Mouse (Mus musculus): ENCODE results near the gene Skiv2l. TPM values are rescaled to one million over a fixed set of nuclear protein-coding genes. Genes with fewer than 3 reads are reported as not detected.

The Skiv2l gene
- total and polyA plus RNA-seq, 2 experiments from 2014 or later = 18.7 to 40.3 TPM

DNA sequence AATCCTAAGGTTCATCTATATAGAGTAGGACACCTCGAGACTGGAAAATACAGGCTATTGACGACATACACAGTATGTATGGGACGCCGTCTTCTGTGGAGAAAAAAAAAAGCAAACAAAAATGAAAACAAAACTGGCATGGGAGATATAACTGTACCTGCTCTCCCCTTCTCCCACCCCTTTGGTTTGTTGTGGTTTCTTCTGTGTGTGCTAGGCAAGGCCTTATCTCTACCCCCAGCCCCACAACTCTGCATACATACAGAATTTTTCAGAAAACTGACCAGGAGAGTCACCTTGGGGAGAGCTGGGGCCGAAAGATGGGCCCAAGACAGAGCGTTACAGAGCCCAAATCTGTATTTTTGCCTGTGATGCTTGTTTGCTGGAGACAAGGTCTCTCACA is 34.7 kb upstream of the Skiv2l start:
- DNase-seq (ENCODE audit: low spot score) (no peak), ATAC-seq (ENCODE audit: insufficient read depth, low read depth) (no peak)
- no peak overlapping the region for H3K9ac ChIP-seq (replicated peaks; ENCODE audit: low read depth, low read length)
- no peaks in the 10 kb centered on the region for H3K9me3 ChIP-seq (replicated peaks; ENCODE audit: control insufficient read depth, low read length)
- TF ChIP-seq EP300 (IDR thresholded peaks at IDR 0.05; ENCODE audit: low read depth) (no peak), CTCF (IDR thresholded peaks at IDR 0.05; ENCODE audit: low read depth) (no peak)
- H3K4me3 ChIP-seq (ENCODE audit: low read depth, low read length) = no peak overlapping the region
- 82% methylated on average over 6 of the region's 6 CpGs for WGBS
- H3K4me2 ChIP-seq (ENCODE audit: low read depth, low read length) = no peak overlapping the region
- H3K27ac ChIP-seq (ENCODE audit: low read depth) = no peak overlapping the region
- H3K27me3 ChIP-seq (ENCODE audit: control insufficient read depth, insufficient read depth, low read length) = no peaks in the 10 kb centered on the region
- no peaks in the 10 kb centered on the region for H3K36me3 ChIP-seq (replicated peaks; ENCODE audit: control insufficient read depth, insufficient read depth, low read length)
- H3K4me1 ChIP-seq (ENCODE audit: control insufficient read depth, insufficient read depth) = no peaks in the 10 kb centered on the region

DNA sequence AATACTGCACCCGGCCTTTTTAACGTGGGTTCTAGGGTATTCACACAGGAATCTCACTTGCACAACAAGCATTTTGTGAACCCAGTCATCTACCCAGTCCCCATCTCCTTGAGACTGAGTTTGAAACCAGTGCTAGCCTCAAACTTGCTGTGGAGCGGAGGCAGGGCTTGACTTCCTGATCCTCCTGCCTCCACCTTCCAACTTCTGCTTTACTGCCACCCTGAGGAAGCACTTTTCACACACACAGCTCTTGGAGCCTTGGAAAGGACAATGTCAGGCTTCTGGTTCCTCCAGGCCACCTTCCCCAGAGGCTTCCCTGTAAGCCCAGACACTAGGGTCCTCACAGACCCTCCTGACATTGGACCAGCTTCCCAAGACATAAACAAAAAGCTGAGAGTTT is 33.3 kb upstream of the Skiv2l start:
- no peak for TF ChIP-seq CTCF (IDR thresholded peaks at IDR 0.05; ENCODE audit: low read depth)
- no peak for TF ChIP-seq EP300 (IDR thresholded peaks at IDR 0.05; ENCODE audit: low read depth)
- ATAC-seq (ENCODE audit: insufficient read depth, low read depth) (no peak), DNase-seq (ENCODE audit: low spot score) (no peak)
- Histone ChIP-seq H3K9me3 (replicated peaks; ENCODE audit: control insufficient read depth, low read length) (no peaks in the 10 kb centered on the region), H3K27ac (ENCODE audit: low read depth) (no peak overlapping the region), H3K4me2 (ENCODE audit: low read depth, low read length) (no peak overlapping the region), H3K4me1 (ENCODE audit: control insufficient read depth, insufficient read depth) (no peaks in the 10 kb centered on the region), H3K36me3 (replicated peaks; ENCODE audit: control insufficient read depth, insufficient read depth, low read length) (no peaks in the 10 kb centered on the region), H3K27me3 (ENCODE audit: control insufficient read depth, insufficient read depth, low read length) (no peaks in the 10 kb centered on the region), H3K4me3 (ENCODE audit: low read depth, low read length) (no peak overlapping the region), H3K9ac (replicated peaks; ENCODE audit: low read depth, low read length) (no peak overlapping the region)
- 60% methylated on average over 3 of the region's 3 CpGs for WGBS

DNA sequence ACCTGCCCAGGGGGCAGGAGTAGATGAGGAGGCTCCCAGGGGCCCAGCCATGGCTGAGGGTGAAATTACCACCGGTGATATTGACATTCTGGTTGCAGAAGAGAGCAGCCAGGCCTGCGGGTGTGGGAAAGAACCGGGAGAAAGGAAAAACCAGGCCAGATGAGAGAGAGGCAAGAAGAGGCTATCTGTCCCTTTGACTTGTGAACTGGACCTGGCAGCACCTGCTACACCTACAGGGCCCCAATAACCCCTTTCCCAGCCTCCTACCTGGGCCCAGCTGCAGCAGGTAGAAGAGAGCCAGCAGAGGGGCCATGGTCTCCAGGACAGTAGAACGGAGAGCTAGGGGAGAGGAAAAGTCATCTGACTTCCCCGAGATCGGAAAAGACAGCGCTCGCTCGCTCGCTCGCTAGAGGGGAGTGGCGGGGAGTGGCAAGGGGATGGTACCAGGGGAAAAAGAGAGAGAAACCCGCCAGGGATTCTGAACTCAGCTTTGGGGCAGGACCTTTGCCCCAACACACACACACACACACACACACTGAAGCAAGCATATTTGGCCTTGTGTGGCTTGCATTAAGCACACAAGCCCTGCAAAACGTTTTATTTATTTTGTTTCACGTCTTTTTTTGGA is 31.8 kb upstream of the Skiv2l start, which contains the start of gene Gm20547:
Gene Gm20547, minus strand, starts transcription at position 360 of the 628 bp plus-strand sequence.
- no peak within 1 kb of the TSS for H3K27ac ChIP-seq (ENCODE audit: low read depth)
- no peak within 1 kb of the TSS for H3K9ac ChIP-seq (replicated peaks; ENCODE audit: low read depth, low read length)
- H3K4me3 ChIP-seq (ENCODE audit: low read depth, low read length) = no peak within 1 kb of the TSS
- H3K4me1 ChIP-seq (ENCODE audit: control insufficient read depth, insufficient read depth) = no peaks in the 10 kb centered on the region
- TF ChIP-seq CTCF (IDR thresholded peaks at IDR 0.05; ENCODE audit: low read depth) (no peak), EP300 (IDR thresholded peaks at IDR 0.05; ENCODE audit: low read depth) (no peak)
- H3K9me3 ChIP-seq (replicated peaks; ENCODE audit: control insufficient read depth, low read length) = no peaks in the 10 kb centered on the region
- peak within 1 kb of the TSS; percentile 38 for H3K4me2 ChIP-seq (ENCODE audit: low read depth, low read length)
- DNase-seq (ENCODE audit: low spot score) (no peak), ATAC-seq (ENCODE audit: insufficient read depth, low read depth) (no peak)
- no peaks in the 10 kb centered on the region for H3K36me3 ChIP-seq (replicated peaks; ENCODE audit: control insufficient read depth, insufficient read depth, low read length)
- 12% methylated on average over 15 of the region's 15 CpGs for WGBS
- H3K27me3 ChIP-seq (ENCODE audit: control insufficient read depth, insufficient read depth, low read length) = no peaks in the 10 kb centered on the region

DNA sequence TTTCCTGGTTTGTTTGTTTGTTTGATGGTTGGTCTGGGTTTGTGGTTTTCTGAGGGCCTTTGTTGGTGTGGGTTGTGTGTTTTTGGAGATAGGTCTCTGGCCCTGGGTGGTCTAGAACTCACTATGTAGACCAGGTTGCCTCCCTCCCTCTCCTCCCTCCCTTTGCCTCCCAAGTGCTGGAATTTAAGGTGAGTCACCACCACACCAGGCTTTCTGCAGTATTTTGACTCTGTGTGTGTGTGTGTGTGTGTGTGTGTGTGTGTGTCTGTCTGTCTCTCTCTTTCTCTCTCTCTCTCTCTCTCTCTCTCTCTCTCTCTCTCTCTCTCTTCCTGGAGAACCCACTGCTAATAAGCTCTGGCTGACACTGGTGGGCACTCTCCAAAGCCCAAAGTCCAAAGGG is 31.2 kb upstream of the Skiv2l start:
- DNase-seq (ENCODE audit: low spot score) = no peak
- ATAC-seq (ENCODE audit: insufficient read depth, low read depth) = no peak

DNA sequence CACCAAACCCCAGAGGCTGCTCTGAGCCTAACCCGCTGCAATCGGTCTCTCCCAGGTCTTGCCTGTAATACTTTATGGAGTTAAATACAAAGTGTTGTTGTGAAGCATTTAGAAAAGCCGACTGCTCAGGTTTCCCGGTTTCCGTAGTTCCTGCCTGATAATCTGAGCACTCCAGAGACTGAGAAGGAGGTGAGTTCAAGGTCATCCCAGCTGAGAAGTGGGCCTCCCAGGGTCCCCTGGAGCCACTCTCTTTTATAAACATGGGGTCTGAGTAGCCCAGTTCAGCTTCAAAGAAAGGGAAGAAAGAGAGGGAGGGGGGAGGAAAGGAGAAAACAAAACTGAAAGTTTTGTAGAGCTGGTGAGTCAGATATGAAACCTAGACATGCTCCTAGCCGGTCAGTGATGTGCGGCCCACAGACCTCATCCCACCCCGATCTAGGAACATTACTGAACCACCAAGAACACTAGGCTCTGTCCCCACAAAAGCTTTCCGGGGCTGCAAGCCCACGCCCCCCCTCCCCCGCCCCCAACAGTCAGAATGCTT is 29.4 kb upstream of the Skiv2l start, which contains the start of gene Zbtb12:
Gene Zbtb12, plus strand, starts transcription at position 148 of the 544 bp plus-strand sequence.
- Histone ChIP-seq H3K9me3 (replicated peaks; ENCODE audit: control insufficient read depth, low read length) (no peaks in the 10 kb centered on the region), H3K9ac (replicated peaks; ENCODE audit: low read depth, low read length) (no peak within 1 kb of the TSS), H3K27me3 (ENCODE audit: control insufficient read depth, insufficient read depth, low read length) (no peaks in the 10 kb centered on the region), H3K36me3 (replicated peaks; ENCODE audit: control insufficient read depth, insufficient read depth, low read length) (no peaks in the 10 kb centered on the region), H3K4me2 (ENCODE audit: low read depth, low read length) (no peak within 1 kb of the TSS), H3K4me3 (ENCODE audit: low read depth, low read length) (no peak within 1 kb of the TSS), H3K4me1 (ENCODE audit: control insufficient read depth, insufficient read depth) (no peaks in the 10 kb centered on the region), H3K27ac (ENCODE audit: low read depth) (no peak within 1 kb of the TSS)
- DNase-seq (ENCODE audit: low spot score) = no peak
- no peak for ATAC-seq (ENCODE audit: insufficient read depth, low read depth)
- no peak for TF ChIP-seq CTCF (IDR thresholded peaks at IDR 0.05; ENCODE audit: low read depth)
- no peak for TF ChIP-seq EP300 (IDR thresholded peaks at IDR 0.05; ENCODE audit: low read depth)
- 51% methylated on average over 11 of the region's 11 CpGs for WGBS

More for the DNA sequence above, 31.2 kb upstream of the Skiv2l start:
- Histone ChIP-seq H3K9ac (replicated peaks; ENCODE audit: low read depth, low read length) (no peak overlapping the region), H3K4me3 (ENCODE audit: low read depth, low read length) (no peak overlapping the region), H3K4me2 (ENCODE audit: low read depth, low read length) (no peak overlapping the region), H3K36me3 (replicated peaks; ENCODE audit: control insufficient read depth, insufficient read depth, low read length) (no peaks in the 10 kb centered on the region), H3K4me1 (ENCODE audit: control insufficient read depth, insufficient read depth) (no peaks in the 10 kb centered on the region), H3K27ac (ENCODE audit: low read depth) (no peak overlapping the region), H3K27me3 (ENCODE audit: control insufficient read depth, insufficient read depth, low read length) (no peaks in the 10 kb centered on the region), H3K9me3 (replicated peaks; ENCODE audit: control insufficient read depth, low read length) (no peaks in the 10 kb centered on the region)
- TF ChIP-seq EP300 (IDR thresholded peaks at IDR 0.05; ENCODE audit: low read depth) (no peak), CTCF (IDR thresholded peaks at IDR 0.05; ENCODE audit: low read depth) (no peak)

DNA sequence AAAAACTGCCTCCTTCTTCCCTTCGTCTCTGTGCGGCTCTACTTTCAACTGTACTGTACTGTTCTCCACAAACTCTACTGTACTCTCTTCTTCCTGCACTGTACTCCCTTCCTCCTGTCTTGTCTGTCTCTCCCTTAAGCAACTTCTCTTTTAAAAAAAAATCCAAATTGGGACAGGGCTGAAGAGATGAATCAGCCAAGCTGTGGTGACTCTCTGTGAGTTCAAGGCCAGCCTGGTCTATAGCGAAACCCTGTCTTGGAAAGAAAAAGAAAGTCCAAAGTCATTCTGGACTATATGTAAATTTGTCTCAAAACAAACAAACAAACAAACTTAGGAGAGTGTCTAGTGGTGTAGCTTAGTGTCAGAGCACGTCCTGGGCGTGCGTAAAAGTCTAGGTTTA is 24.3 kb upstream of the Skiv2l start:
- H3K4me3 ChIP-seq (ENCODE audit: low read depth, low read length) = no peak overlapping the region
- no peaks in the 10 kb centered on the region for H3K9me3 ChIP-seq (replicated peaks; ENCODE audit: control insufficient read depth, low read length)
- no peak for ATAC-seq (ENCODE audit: insufficient read depth, low read depth)

More for the DNA sequence above, 24.3 kb upstream of the Skiv2l start:
- no peak for DNase-seq (ENCODE audit: low spot score)
- 0 out of 2 replicates have a peak, but pooled peaks cover 3% of the 10 kb centered on the region for H3K27me3 ChIP-seq (ENCODE audit: control insufficient read depth, insufficient read depth, low read length)
- 94% methylated on average over 6 of the region's 6 CpGs for WGBS
- H3K9ac ChIP-seq (replicated peaks; ENCODE audit: low read depth, low read length) = no peak overlapping the region
- H3K4me2 ChIP-seq (ENCODE audit: low read depth, low read length) = no peak overlapping the region
- no peak overlapping the region for H3K27ac ChIP-seq (ENCODE audit: low read depth)
- H3K36me3 ChIP-seq (replicated peaks; ENCODE audit: control insufficient read depth, insufficient read depth, low read length) = no peaks in the 10 kb centered on the region
- no peak for TF ChIP-seq CTCF (IDR thresholded peaks at IDR 0.05; ENCODE audit: low read depth)
- no peak for TF ChIP-seq EP300 (IDR thresholded peaks at IDR 0.05; ENCODE audit: low read depth)
- H3K4me1 ChIP-seq (ENCODE audit: control insufficient read depth, insufficient read depth) = no peaks in the 10 kb centered on the region

Data from heart, postnatal 0 days (tissue).